Mouse (Mus musculus) heart, adult 2 months (tissue): ENCODE results near the gene Bloc1s5.

Experiments used
- CTCF ChIP-seq: fragments of 200-600 bp; IDR thresholded peaks from 2 replicates; pipeline ENCODE4 v1.8.1; 2022; ENCODE audit warnings: antibody characterized with exemption, mild to moderate bottlenecking, moderate library complexity
- POLR2A ChIP-seq: fragments of 200-500 bp; IDR thresholded peaks from 2 replicates; pipeline ENCODE4 v1.6.1; 2011; ENCODE audit warnings: mild to moderate bottlenecking, low read depth, low read length, control low read depth; ENCODE audit not compliant: insufficient read depth

- TF ChIP-seq CTCF (no peak), POLR2A (no peak)
These were observed 88.2 kb downstream of the Bloc1s5 start for GRCm38 (mm10) chr13:38546754-38547153.
